Mouse (Mus musculus) kidney, postnatal 25 days (tissue): ENCODE measurements around the gene Gm49486.

Source experiments
- DNase-seq, 2 experiments: peaks; one replicate each; pipeline ENCODE4 v3.0.0; 2021; ENCODE audit warnings: mixed read lengths in 2 of 2

The Gm49486 gene

GRCm38 (mm10) chr15:79235268-79235667, 6.1 kb downstream of the Gm49486 start:
- no peak for DNase-seq

GRCm38 (mm10) chr15:79238036-79238435, 8.8 kb downstream of the Gm49486 start:
- no peak for DNase-seq

DNA sequence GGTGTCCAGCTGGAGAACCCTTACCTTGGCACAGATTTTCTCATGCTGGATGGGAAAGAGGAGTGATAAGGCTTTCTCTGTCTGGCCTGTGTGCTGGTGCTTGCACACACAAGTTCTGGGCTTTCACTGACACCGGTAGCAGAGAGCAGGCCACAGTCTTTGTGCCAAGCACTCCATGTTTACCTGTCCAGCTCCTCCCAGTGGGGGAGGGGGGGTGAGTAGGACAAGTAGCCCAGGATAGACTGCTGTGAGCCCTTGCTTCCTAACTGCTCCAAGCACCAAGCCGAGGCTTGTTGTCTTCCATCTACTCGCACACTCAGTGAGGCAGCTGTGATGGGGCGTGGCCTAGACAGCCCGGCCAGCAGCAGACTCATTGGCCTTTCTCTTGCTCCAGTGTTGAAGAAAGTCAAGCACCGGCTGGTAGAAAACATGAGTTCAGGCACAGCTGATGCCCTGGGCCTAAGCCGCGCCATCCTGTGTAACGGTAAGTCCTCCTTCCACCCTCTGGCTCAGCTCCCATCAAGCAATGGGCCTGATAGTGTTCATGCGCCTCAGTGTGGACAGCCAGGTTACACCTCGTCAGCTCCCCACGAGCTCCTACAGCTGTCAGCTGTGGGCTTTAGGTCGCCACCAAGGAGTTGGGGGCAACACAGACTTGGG, 13.5 kb downstream of the Gm49486 start:
- DNase-seq = no peak

DNA sequence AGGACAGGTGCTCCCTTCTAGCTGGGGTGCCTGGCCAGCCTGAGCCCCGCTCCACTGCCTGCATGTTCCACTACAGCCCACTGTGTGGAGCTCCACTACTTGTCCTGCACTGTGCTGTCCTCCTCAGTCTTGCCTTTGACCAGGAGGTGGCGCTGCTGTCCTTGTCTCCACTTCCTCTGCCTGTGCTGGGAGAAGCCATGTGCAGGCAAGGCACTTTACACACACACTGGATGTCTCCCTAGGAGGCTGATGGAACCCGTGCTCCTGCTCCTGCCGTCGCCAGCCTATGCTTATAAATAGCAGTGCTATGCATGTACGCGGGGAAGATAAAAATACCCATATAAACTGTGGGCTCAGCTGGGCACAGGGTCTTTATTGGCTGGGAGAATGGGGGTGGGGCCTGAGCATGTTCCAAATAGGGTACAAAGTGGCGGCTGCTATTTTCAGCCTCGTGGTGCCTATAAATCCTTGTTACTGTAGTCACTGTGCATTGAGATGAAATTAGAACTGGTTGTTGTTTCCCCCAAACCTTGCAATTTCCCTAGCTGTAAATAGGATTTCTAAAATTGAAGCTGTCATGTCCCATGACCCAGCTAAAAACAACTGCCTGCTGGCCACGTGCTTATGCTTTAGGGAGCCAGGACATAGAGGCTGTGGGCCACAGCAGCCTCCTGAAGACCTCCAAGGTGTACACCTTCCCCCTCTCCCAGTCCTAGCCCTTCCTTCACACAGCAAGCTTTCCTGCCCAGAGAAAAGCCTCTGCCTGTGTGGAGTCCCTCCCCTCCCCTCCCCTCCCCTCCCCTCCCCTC, 14.2 kb downstream of the Gm49486 start:
- peak; percentile 95 to 97 for DNase-seq

- DNase-seq = peak; percentile 56 to 74
Measured at GRCm38 (mm10) chr15:79244071-79244893, 15.1 kb downstream of the Gm49486 start.

DNA sequence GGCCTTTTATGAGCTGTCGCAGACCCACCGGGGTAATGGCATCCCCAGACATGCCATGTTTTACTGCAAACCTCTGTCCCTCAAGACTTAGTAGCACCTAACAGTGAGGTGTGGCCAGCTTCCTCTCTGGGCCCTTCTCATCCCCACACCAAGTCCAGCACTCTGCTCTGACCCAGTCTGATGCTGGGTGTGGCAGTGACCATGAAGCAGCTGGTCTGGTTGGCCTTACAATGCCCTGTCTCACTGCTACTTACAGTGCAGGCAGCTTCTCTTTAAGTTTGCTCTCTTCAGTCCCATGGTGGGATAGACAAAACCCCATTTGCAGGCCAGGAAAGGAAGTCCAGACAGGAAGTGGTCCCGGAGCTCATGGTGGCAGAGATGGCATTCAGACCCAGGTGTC, 16.1 kb downstream of the Gm49486 start:
- DNase-seq = no peak

DNA sequence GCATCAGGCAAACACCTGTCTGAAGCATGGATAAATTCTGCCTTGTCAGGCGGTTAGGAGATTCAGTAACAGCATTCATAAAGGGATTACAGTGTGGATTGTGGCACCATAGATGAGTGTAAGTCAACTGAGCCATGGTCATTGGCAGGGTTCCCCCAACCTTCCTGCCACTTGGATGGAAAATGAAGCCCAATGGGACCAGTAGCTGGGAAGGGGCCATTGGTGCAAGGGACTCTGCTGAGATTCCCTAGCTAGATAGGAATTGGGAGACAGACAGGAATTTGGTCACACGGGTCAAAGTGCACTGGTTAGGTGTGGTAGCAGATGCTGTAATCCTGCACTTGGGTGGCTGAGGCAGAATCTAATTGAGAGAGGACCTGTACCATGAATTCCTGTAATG, 21.0 kb downstream of the Gm49486 start:
- no peak for DNase-seq

GRCm38 (mm10) chr15:79251168-79251567, 22.0 kb downstream of the Gm49486 start:
- no peak for DNase-seq

- peak in 1 of 2 experiments; percentile 31 for DNase-seq
Measured at GRCm38 (mm10) chr15:79251781-79252491, 22.7 kb downstream of the Gm49486 start.

DNA sequence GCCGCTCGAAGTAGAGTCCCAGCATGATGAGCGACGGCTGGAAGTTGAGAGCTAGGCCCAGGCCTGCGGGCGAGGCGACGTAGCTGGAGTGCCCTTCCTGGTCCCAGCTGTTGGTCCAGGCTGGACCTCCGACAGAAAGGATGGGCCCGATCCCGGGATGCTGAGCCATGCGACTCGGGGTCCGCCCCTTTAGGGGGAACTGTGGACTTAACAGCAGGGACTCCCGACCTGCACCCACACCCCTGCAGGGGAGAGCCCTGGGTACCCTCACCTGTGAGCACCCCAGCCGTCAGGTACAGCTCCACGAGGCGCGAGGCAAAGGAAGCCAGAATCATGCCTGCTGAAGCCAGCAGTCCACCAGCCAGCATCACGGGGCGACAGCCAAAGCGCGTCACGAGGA, 23.4 kb downstream of the Gm49486 start:
- DNase-seq = no peak

DNA sequence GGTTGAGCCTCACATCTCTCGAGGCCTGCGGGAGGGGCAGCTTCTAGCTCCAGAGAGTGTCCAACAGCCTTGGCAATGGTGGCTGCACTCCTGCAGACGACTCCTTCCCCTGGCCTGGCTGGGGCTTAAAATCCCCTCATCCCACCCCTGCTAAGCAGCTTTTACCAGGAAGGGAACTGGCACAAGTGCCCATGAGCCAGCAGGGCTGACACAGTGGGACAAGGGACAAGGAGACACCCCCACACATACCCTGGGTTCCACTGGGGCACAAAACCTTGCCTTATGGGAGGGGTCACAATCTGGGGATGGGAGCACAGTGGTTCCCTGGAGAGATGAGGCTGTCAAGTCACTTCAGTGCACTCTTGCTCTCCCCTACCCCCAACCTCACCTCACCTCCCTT, 25.5 kb downstream of the Gm49486 start, which contains the start of gene Slc16a8:
Gene Slc16a8, minus strand, starts transcription at position 101 of the 400 bp plus-strand sequence.
- no peak for DNase-seq

GRCm38 (mm10) chr15:79258521-79258920, 29.3 kb downstream of the Gm49486 start:
- DNase-seq = peak; percentile 88 to 94

DNA sequence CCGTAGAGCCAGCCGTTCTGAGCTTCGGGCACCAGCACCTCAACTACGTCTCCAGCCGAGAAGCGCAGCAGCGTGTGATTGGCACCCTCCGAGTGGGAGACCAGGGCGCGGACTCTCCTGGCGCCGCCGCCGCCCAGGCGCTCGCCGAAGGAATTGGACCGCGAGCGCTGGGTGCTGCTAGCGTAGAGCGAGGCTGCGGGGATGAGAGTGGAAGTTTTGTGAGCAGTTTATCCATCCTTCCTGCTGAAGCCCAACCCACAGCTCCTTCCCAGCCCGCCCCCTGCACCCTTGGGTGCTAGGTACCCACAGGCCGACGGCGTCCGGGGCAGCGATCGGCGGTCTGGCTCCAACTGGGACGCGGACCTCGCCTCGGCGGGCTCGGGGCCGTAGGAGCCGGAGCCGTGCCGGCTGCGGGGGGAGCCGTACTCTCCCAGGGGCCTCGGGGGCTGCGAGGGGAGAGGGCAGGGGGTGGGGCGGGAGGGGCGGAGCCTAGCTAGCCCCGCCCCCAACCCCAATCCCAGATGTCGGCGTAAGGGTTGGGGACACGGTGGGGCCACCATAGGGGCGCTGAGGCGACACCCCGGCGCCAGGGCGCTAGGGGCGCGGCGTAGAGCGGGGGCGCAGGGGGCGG, 32.0 kb downstream of the Gm49486 start:
- peak; percentile 43 to 77 for DNase-seq

DNA sequence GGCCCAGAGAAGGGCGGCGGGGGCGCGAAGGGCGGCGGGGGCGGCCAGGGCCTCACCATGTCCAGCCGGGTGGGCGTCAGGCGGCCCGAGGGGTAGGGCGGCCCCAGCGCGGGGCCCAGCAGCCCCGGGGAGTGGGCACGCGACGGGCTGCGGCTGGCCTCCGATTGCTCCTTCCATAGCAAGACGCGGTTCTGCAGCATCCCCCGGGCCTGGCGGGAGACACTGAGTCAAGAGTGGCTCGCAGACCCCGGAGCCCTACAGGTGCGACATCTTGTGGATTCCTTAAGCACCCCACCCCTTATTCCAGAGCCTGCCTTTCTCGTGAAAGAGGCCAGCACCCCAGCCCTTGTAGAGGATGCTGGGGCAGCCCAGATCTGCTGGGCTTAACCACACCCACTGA, 32.6 kb downstream of the Gm49486 start:
- no peak for DNase-seq

GRCm38 (mm10) chr15:79262375-79262774, 33.2 kb downstream of the Gm49486 start:
- peak; percentile 53 to 60 for DNase-seq

- DNase-seq = no peak
Measured at GRCm38 (mm10) chr15:79262786-79263309, 33.7 kb downstream of the Gm49486 start.

DNA sequence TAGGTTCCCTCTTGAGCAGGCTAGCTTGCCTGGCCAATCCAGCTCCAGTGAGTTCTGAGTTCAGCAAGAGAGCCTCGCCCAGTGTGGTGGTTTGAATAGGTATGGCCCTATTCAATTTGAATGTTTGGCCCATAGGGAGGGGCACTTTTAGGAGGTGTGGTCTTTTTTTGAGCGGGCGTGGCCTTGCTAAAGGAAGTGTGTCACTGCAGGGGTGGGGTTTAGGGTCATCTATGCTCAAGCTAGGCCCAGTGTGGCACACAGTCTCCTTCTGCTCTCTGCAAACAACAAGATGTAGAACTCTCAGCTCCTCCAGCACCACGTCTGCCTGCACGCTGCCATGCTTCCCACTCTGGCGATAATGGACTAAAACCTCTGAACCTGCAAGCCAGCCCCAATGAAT, 34.5 kb downstream of the Gm49486 start:
- DNase-seq = no peak

GRCm38 (mm10) chr15:79265384-79265783, 36.2 kb downstream of the Gm49486 start:
- no peak for DNase-seq

GRCm38 (mm10) chr15:79268521-79268920, 39.3 kb downstream of the Gm49486 start:
- no peak for DNase-seq

DNA sequence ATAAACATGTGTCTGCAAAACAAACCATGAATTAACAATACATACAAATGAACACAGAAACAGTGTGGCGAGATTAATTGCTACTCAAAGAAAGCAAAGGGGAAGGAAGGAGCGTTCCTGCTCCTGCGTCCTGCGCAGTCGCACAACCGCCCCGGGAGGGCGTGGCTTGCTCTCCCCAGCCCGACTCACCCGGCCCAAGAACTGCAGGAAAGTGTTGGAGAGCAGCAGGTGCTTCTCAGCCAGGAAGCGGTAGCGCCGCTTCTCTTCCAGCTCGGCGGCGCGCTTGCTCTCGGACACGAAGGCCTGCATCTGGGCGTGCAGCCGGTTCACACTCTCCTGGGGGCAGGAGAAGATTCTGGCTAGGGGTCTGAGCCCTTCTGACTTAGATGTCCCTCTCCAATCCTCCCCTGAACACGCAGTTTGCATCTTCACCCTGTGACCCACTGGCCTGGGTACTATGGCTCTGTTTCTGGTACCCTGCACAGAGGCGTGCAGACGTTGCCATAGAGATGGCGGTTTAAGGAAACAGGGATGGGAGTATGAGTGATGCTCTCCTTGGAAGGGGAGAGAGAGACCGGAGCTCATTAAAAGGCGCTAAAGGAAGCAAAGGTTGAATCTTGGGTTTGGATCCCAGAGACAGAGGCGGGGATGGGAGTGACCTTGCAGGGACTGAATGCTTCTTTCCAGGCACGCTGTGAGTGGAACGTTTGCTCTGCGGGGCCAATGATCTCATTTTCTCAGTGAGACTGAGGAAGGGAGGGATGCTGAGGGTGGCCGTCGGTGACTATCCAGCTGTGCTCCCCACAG, 41.3 kb downstream of the Gm49486 start:
- peak; percentile 62 to 76 for DNase-seq
